Mouse (Mus musculus): ENCODE data around the gene Dnajc11.

- TF ChIP-seq CTCF (IDR thresholded peaks at IDR 0.05): no peak
- no peak for TF ChIP-seq EP300 (IDR thresholded peaks at IDR 0.05)
Observed at GRCm38 (mm10) chr4:151922124-151922523, 11.4 kb upstream of the Dnajc11 start.

Measured in lung, postnatal 0 days (tissue).